Mouse (Mus musculus): ENCODE data around the gene Orm1.

- TF ChIP-seq CTCF (IDR thresholded peaks at IDR 0.05; ENCODE audit: low read depth) = no peak
- no peak for TF ChIP-seq EP300 (IDR thresholded peaks at IDR 0.05; ENCODE audit: low read depth)
Observed at GRCm38 (mm10) chr4:63355877-63356665, 11.7 kb downstream of the Orm1 start, which contains the start of gene Orm3.
